Mouse (Mus musculus) bone marrow macrophage, adult 2 months (primary cell): ENCODE data around the gene Mast3.

ENCODE experiments used
- CTCF ChIP-seq: IDR thresholded peaks from 2 replicates; pipeline ENCODE4 v1.5.1; 2012; ENCODE audit warnings: low read depth, mild to moderate bottlenecking, low read length, moderate library complexity
- POLR2A ChIP-seq: IDR thresholded peaks from 2 replicates; pipeline ENCODE4 v1.6.1; 2012; ENCODE audit warnings: mild to moderate bottlenecking, low read depth, low read length, borderline replicate concordance

DNA sequence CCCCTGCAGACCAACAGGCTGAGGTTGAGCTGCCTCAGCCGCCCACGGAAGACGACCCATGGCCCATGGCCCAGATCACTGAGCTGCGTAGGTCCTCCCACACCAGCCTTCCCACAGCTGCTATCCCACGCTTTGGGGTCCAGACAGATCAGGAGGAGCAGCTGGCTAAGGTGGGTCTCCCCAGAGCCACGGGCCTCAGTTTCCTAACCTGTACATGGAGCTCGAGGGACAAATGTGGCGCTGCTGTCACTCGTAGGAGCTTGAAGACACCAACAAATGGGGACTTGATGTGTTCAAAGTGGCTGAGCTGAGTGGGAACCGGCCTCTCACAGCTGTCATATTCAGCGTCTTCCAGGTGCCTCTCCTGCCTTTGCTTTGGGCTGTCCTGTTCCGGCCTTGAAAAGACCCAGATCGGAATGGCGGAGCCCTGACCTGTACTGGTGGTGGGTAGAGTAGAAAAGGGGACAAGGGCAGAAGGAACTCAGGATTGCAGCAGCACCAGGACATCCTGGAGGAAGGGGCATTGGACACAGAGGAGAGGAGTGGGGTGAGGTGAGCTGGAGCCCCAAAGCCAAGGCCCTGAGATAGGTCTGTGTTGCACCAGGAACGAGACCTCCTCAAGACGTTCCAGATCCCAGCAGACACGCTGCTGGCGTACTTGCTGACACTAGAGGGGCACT, 57.5 kb downstream of the Mast3 start:
- no peak for TF ChIP-seq POLR2A
- TF ChIP-seq CTCF: no peak
